Mouse (Mus musculus) forebrain, embryonic 11.5 days (tissue): ENCODE data around the gene Prr12. TPM values are rescaled to one million over a fixed set of nuclear protein-coding genes. Genes with fewer than 3 reads are reported as not detected.

ENCODE experiments used
- ATAC-seq: fragments of 200-750 bp; cut with Nextera tagmentation; replicated peaks from 2 replicates; pipeline ENCODE4 v1.8.0; 2017; ENCODE audit warnings: moderate TSS enrichment; ENCODE audit not compliant: low FRiP score
- DNase-seq: peaks from one replicate; pipeline ENCODE4 v3.0.0-alpha.2; 2017; ENCODE audit warnings: low spot score
- H3K27ac ChIP-seq: fragments of 300-500 bp; sonication (generic); 2 replicates; pipeline ENCODE4 v1.5.1; 2014; ENCODE audit warnings: low read depth, low read length
- H3K27me3 ChIP-seq: fragments of 300-500 bp; sonication (generic); 2 replicates; pipeline ENCODE4 v1.6.1; 2014; ENCODE audit warnings: mild to moderate bottlenecking, low read length, mixed read lengths; ENCODE audit not compliant: control insufficient read depth, insufficient read depth
- H3K36me3 ChIP-seq: fragments of 300-500 bp; sonication (generic); 2 replicates; pipeline ENCODE4 v1.6.1; 2014; ENCODE audit warnings: mild to moderate bottlenecking, low read length, moderate library complexity, mixed read lengths; ENCODE audit not compliant: control insufficient read depth, insufficient read depth
- H3K4me1 ChIP-seq: fragments of 300-500 bp; sonication (generic); replicated peaks from 2 replicates; pipeline ENCODE4 v1.6.1; 2014; ENCODE audit warnings: low read length, mixed read lengths; ENCODE audit not compliant: control insufficient read depth, insufficient read depth
- H3K4me2 ChIP-seq: fragments of 300-500 bp; sonication (generic); 2 replicates; pipeline ENCODE4 v1.6.1; 2014; ENCODE audit warnings: low read depth, mild to moderate bottlenecking, low read length, moderate library complexity, mixed read lengths; ENCODE audit not compliant: severe bottlenecking
- H3K4me3 ChIP-seq: fragments of 300-500 bp; sonication (generic); 2 replicates; pipeline ENCODE4 v1.5.1; 2014; ENCODE audit warnings: low read depth, low read length
- H3K9ac ChIP-seq: fragments of 300-500 bp; sonication (generic); 2 replicates; pipeline ENCODE4 v1.6.1; 2014; ENCODE audit warnings: low read length
- H3K9me3 ChIP-seq: fragments of 300-500 bp; sonication (generic); 2 replicates; pipeline ENCODE4 v1.6.1; 2016; ENCODE audit warnings: low read length, mixed read lengths; ENCODE audit not compliant: control insufficient read depth
- WGBS: fragments of 180-500 bp; shearing (Covaris S2); extraction: QIAGEN DNeasy Blood & Tissue Kit; methylation state at CpG from one replicate; pipeline ENCODE4 v1.1.7; 2014; 5-methylcytosine and 5-hydroxymethylcytosine counted together
- polyA plus RNA-seq: library from polyadenylated mRNA; unstranded; fragments of >200 nt; fragmentation: Nextera tagmentation; extraction: Ambion mirVana; gene quantifications from 2 replicates; pipeline ENCODE4 v1.2.1, GENCODE M21; 2014

The Prr12 gene
- polyA plus RNA-seq, 1 experiment from 2014 or later = 16.1 TPM

- no peaks in the 10 kb centered on the region for H3K9me3 ChIP-seq
- peaks cover 9% of the 10 kb centered on the region for H3K4me1 ChIP-seq
- H3K27me3 ChIP-seq = no peaks in the 10 kb centered on the region
- H3K4me2 ChIP-seq = peak within 1 kb of the TSS; percentile 67
- H3K36me3 ChIP-seq = peaks cover 17% of the 10 kb centered on the region
- peak within 1 kb of the TSS; percentile 66 for H3K4me3 ChIP-seq
- H3K27ac ChIP-seq = peak within 1 kb of the TSS; percentile 57; the same call in 1 of the 2 replicates
- ATAC-seq (no peak), DNase-seq (no peak)
- WGBS = 5% methylated on average over 18 of the region's 18 CpGs
- peak within 1 kb of the TSS; percentile 61 for H3K9ac ChIP-seq
Measured at GRCm38 (mm10) chr7:44998501-44998955, 54.2 kb downstream of the Prr12 start, which contains the start of gene Bcl2l12. Gene Bcl2l12 (minus strand): TSS chr7:44998712.

- peaks cover 13% of the 10 kb centered on the region for H3K36me3 ChIP-seq
- no peaks in the 10 kb centered on the region for H3K9me3 ChIP-seq
- peak overlapping the region; percentile 57; the same call in 1 of the 2 replicates for H3K27ac ChIP-seq
- 6% methylated on average over 15 of the region's 15 CpGs for WGBS
- H3K27me3 ChIP-seq = no peaks in the 10 kb centered on the region
- DNase-seq (no peak), ATAC-seq (no peak; the same call in none of the 2 replicates)
- peak overlapping the region; percentile 67 for H3K4me2 ChIP-seq
- peaks cover 9% of the 10 kb centered on the region for H3K4me1 ChIP-seq
- H3K9ac ChIP-seq = peak overlapping the region; percentile 61
- peak overlapping the region; percentile 66 for H3K4me3 ChIP-seq
Measured at GRCm38 (mm10) chr7:44997940-44998428, 54.7 kb downstream of the Prr12 start.

DNA sequence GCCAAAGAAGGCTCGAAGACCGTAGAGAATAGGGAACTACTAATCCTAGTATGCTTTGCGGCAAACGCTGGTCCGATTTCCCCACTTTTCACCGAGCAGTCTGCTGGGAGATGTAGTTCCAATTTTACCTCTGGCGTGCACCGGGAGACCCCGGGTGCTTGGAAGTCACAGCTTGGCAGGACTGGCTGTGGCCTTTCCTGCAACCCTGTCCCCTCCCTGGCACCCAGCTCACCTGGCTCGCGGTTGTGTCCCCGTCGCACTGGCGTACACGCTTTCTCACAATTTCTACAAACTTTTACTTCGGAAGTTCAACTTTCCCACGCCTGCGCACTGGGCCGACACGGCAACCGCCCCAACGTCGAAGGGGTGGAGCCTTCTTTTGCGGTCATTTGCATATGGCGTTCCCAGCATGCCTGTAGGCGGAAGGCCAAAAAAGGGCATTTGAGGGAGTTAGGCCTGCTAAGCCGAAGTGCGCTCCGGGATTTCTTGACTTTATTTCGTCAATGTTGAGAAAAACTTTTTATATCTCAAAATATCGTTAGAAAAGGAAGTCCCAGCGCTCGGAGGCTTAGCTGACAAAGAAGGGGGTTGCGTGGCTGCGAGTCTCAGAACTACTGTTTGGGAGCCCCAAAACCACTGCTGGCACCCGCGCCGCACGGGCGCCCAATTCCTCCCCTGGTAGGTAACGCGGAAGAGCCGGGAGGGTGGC, 55.3 kb downstream of the Prr12 start, which contains the start of gene Irf3:
Gene Irf3 (plus strand): TSS at position 418 of the 709 bp plus-strand sequence.
- no peaks in the 10 kb centered on the region for H3K9me3 ChIP-seq
- peaks cover 11% of the 10 kb centered on the region for H3K36me3 ChIP-seq
- H3K27me3 ChIP-seq = no peaks in the 10 kb centered on the region
- peak within 1 kb of the TSS; percentile 57; the same call in 1 of the 2 replicates for H3K27ac ChIP-seq
- under 1% methylated on average over 43 of the region's 43 CpGs for WGBS
- H3K4me2 ChIP-seq = peak within 1 kb of the TSS; percentile 67
- ATAC-seq = peak; percentile 90
- peak within 1 kb of the TSS; percentile 66 for H3K4me3 ChIP-seq
- peaks cover 9% of the 10 kb centered on the region for H3K4me1 ChIP-seq
- peak within 1 kb of the TSS; percentile 61 for H3K9ac ChIP-seq
- peak; percentile 94 for DNase-seq

DNA sequence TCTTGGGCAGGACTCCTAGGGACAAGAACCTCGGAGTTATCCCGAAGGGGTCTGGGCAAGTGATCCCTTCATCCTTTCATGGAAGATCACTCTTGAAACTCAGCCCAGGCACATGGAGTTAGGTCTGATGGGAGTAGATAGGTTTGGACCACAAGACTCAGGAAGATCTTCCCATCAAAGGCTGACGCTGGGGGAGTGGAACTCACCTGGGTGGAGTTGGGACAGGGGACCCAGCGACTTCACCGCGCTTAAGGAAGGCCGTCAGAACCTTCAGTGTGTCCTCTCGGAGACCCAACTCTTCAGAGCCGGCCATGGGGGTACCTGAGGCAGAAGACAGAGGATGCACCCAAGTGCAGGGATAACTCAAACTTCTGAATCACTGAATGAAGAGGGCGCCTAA, 56.0 kb downstream of the Prr12 start:
- H3K27ac ChIP-seq = peak overlapping the region; percentile 57; the same call in 1 of the 2 replicates
- peak overlapping the region; percentile 66 for H3K4me3 ChIP-seq
- H3K4me1 ChIP-seq = peaks cover 9% of the 10 kb centered on the region
- peak overlapping the region; percentile 67 for H3K4me2 ChIP-seq
- no peaks in the 10 kb centered on the region for H3K27me3 ChIP-seq
- DNase-seq (no peak), ATAC-seq (no peak)
- H3K9me3 ChIP-seq = no peaks in the 10 kb centered on the region
- H3K9ac ChIP-seq = peak overlapping the region; percentile 61
- WGBS = 16% methylated on average over 10 of the region's 10 CpGs
- peaks cover 4% of the 10 kb centered on the region for H3K36me3 ChIP-seq

DNA sequence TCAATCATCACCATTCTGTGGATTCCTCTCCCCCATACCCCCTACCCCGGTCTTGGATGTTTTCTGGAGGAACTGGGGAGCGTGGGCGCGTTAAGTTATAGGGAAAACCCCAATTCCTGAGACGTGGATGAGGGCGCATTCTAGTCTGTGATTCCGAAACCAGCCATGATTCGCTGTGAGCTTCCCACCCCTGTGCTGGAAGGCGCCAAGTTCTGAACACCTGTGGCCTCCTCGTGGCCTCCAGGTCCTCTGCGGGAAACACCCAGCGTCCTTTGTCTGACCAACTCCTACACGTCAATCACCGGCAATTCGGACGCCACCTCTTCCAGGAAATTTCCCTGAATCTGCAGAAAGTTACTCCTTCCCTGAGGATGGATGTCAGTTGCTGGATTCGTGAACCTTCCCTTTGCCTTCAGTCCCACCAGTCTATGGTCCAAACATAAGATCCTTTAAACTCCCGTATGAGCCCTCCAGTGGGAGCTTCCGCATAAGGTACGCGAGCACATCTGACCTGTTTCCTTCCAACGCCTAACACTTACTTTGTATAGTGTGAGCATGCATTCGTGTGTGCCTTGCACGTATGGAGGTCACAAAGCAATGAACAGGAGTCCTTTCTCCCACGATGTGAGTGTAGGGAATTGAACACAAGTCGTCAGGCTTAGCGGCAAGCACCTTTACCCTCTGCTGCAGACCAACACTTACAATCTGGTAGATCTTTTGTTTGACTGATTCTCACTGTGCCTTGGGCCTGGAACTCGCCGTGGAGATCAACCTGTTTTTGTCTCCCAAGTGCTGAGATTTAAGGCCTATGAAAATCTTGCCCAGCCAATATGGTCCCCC, 65.6 kb downstream of the Prr12 start:
- no peak for DNase-seq
- Histone ChIP-seq H3K36me3 (peaks cover 1% of the 10 kb centered on the region; the same call in 1 of the 2 replicates), H3K4me1 (peaks cover 19% of the 10 kb centered on the region), H3K9me3 (no peaks in the 10 kb centered on the region), H3K27ac (peak overlapping the region; percentile 90), H3K4me2 (peak overlapping the region; percentile 70), H3K9ac (peak overlapping the region; percentile 91), H3K4me3 (peak overlapping the region; percentile 94), H3K27me3 (no peaks in the 10 kb centered on the region)
- under 1% methylated on average over 29 of the region's 29 CpGs for WGBS
- peak; percentile 42 for ATAC-seq

- H3K4me3 ChIP-seq = peak within 1 kb of the TSS; percentile 94
- WGBS = under 1% methylated on average over 42 of the region's 42 CpGs
- peak; percentile 97 for DNase-seq
- peak; percentile 96 for ATAC-seq
- H3K27ac ChIP-seq = peak within 1 kb of the TSS; percentile 90
- peak within 1 kb of the TSS; percentile 70 for H3K4me2 ChIP-seq
- peaks cover 19% of the 10 kb centered on the region for H3K4me1 ChIP-seq
- no peaks in the 10 kb centered on the region for H3K9me3 ChIP-seq
- H3K27me3 ChIP-seq = no peaks in the 10 kb centered on the region
- H3K36me3 ChIP-seq = peaks cover 9% of the 10 kb centered on the region
- H3K9ac ChIP-seq = peak within 1 kb of the TSS; percentile 99
Measured at GRCm38 (mm10) chr7:44986192-44986878, 66.3 kb downstream of the Prr12 start, which contains the start of gene Prmt1. Gene Prmt1 (minus strand): TSS chr7:44986568.

GRCm38 (mm10) chr7:44985595-44986191, 67.0 kb downstream of the Prr12 start:
- H3K4me2 ChIP-seq = peak overlapping the region; percentile 63
- H3K4me3 ChIP-seq = peak overlapping the region; percentile 94
- ATAC-seq (peak; percentile 8; the same call in 1 of the 2 replicates), DNase-seq (peak; percentile 90)
- H3K27me3 ChIP-seq = no peaks in the 10 kb centered on the region
- H3K9me3 ChIP-seq = no peaks in the 10 kb centered on the region
- peak overlapping the region; percentile 99 for H3K9ac ChIP-seq
- WGBS = under 1% methylated on average over 43 of the region's 45 CpGs
- peaks cover 19% of the 10 kb centered on the region for H3K4me1 ChIP-seq
- H3K36me3 ChIP-seq = peaks cover 16% of the 10 kb centered on the region
- H3K27ac ChIP-seq = peak overlapping the region; percentile 84
